Mouse (Mus musculus): ENCODE data around the gene Ado.

Ado gene

DNA sequence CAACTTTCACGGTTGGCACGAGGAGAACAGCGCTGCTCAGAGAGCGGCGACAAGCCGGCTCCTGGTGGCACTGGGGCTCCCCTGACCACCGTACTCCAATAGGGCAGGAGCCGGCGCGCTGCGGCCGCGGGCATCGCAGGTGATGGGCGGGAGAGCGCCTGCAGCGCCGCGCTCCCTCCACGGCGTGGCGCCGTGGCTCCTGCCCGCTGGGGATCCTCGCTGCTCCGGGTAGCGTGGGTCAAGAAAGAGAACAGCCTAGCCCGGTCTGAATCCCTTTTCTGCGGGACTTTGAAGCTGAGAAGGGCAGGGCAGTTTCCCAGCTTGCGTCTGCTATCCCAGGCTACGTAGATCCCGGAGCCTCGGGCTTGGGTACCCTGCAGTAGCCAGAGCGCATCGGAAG is 12.8 kb downstream of the Ado start:
- DNase-seq, result peak; percentile 72

DNA sequence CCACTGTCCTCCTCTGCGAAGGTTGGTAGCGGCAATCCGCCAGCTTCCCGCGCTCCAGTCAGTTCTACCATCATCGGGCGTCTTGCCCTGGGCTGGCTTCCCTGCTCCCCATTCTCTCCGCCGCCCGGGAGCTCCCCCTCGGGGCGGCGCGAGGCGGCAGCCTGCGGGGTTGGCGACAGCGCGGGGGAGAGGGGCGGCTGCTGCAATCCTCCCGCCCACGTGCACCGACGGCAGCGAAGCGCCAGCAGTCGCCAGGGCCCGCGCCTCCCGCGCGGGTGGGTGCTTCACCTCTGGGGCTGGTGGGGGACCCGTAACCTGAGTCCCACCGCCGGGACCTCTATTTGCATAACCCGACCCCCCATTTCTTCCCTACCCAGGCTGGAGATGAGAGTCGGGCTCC is 13.5 kb downstream of the Ado start, which contains the start of gene Egr2:
Gene Egr2 (plus strand): TSS at position 220 of the 400 bp plus-strand sequence.
- no peak for DNase-seq

DNA sequence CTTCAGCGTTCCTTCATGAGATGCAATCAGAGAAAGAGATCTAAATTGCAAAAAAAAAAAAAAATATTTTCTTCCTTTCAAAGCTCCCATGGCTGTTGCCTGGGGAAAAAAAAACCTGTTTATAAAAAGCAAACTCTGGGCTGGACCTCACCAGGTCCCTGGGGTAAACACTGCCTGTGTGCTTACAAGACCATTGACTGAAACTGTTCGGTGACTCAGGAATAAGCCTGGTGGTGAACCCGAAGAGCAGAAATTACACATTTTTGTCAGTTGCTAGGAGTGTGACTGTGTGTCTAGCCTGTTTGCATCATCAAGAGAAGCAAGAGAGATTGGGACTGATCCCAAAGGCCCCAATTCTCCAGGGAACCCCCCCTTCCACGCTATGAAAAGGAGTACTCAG is 19.0 kb downstream of the Ado start:
- no peak for DNase-seq

DNA sequence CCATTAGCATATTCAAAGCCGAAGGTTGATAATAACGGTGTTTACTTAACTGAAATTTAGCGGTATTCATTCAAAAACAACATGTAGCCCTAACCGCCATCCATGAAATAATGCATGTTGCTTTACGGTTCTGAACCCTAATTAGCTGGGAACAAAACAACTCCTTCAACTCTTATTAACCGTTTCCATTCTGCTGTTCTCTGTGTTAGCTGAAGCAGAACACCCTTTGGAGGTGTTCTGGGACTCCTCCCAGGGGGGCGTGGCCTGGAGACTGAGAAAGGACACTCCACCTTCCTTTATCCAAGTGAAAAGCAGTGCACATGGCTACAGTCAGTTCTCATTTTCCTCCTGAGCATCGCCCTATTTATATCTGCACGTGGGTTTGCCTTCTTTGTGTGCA is 22.3 kb downstream of the Ado start:
- DNase-seq, result no peak

DNA sequence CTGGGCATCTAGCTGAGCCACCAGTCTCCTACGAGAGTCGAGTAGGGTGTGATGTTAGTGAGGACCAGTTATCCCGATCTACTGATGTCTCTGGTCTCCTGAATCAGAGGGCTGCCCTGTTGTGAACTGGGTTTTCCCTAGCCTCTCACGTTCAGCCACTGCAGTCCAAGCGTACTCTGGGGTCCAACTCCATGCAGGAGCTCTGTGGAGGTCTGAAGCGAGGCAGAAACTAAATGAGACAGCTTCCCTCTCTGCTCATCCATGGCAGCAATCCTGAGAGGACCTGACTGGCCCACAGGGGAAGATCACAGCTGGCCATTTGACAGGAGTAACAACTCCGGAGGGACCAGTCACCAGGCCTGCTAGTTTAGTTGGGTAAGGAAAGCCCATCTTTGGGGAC is 24.1 kb downstream of the Ado start:
- DNase-seq, result no peak

DNA sequence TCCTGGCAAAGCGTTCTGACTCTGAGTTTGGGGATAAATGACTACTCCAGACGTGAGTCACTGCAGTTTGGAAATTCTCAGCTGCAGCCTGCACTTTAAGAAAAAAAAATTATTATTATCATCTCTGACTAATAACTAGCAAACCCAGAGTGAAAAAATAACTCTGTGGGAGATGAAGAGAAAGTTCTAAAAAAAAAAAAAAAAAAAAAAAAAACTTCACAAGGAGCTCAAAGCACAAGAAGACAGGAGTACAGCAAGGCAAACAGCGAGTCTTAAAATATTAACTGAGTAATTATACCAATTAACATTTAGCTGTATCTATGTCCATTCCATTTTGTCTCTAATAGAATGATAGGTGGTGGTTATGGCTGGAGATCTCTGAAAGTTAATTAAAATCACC is 24.6 kb downstream of the Ado start:
- DNase-seq, result no peak

DNA sequence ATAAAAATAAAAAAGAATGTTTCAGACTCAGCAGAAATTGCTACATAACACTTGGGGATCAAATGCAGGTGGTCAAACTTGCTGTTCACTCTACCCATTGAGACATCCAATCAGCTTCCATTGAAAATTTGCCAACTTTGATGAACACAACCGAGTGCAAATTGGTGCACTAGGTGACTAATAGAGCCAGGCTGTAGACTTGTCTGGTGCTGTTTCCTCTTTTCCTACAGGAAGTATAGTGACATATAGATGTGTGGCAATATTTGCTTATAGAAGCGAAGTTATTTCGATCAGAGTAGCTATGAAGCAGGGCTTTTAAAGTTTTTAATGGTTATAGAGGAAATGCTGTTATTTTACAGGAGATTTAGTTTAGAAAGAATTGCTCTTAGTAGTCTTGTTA is 30.0 kb downstream of the Ado start:
- DNase-seq, result no peak

DNA sequence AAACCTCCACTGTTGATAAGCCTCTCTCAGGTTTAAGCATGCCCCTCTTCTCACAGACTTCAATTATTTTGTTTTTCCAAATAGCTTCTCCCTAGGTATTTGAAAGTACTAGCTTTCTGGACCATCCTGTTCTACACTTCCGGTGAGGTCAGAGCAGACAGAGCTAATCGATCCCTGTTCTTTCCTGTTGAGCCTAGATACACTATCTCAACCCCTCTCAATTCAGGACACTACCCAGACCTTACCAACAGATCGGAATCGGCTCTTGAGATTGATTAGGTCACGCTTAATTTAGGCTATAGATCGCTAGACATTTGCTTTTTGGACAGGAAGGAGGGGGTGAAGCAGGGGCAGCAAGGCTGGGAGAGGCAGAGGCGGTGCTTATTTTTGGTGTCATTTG is 35.9 kb downstream of the Ado start:
- DNase-seq, result no peak

DNA sequence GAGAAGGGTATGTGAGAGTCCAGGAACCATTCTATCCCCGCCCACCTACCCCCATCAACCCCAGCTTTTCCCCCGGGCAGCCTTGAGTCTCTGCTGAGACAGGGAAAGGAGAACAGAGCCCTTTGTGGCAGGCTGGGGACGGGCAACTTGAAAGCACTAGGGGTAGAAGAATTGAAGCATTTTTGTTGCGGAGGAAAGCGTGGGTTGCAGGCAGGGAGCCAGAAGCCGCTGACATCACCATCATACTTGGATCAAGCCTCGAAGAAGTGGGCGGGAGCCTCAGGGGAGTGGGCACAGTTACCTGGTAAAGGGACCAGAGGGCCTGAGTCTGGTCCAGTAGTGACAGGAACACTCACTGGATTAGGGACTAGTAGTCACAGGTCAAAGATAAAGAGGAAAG is 36.5 kb downstream of the Ado start:
- no peak for DNase-seq

DNA sequence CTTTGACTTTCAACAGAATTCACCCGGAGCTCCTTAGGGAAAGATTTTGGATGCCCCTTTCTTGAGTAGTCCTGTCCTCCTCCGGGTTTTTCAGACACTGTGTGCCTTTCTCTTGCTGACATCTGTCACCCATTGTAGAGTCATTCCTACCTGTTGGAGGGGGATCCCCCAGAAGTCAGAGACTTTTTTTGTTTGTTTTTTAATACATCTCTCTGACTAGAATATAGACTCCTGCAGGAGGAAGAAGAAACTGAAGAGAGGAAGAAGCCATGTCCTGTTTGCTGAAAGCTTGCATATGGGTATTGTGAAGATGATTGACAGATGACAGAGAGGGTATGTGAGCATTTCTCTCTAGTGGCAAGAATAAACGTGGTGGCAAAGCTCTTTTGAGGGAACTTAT is 43.5 kb downstream of the Ado start:
- DNase-seq, result no peak

DNA sequence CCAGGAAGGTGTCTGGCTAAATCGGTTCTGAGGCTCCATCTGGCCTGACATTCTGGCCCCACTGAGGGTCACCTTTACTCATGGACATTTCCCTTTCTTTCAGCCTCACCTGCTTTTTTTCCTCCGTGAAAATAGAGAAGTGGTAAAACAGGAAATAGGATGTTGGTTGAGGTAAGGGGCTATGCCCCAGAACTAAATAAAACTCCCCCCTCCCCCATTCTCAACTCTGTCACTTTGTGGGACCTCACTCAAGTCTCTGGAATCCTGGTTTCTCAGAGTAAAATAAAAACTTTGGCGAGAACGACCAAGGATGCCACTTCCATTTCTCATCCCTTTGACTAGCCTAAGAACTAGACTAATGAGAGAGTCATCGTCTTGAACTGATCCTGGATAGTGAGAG is 44.7 kb downstream of the Ado start:
- DNase-seq, result no peak

DNA sequence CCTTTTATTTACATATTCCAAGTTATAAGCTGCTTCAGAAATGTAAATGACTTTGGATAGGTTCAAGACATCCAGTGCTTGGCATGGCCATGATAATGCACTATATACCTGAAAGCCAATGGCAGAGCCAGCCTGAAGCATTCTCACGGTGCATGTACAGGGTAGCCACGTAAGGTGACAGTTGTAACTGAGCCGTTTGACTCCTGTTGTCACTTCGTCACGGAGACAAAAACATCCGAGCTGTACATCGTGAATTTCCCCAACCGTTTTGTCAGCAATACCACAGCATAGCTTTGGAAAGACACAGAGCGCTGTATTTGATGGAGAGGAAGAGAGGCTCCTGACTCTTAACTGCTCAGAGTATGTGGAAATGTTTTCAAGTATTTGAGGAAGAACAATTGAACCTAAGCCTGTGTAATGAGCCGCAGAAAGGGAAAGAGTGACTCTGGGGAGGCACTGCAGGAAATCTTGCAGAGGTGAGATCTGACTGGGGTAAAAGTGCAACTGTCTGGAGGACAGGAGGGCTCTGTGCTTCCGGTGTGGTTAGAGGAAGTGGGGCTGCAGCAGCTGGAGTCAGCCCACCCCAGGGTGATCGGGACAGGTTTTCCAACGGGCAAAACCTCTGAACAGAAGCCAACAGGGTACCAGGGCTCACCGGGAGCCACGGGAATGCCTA is 45.3 kb downstream of the Ado start:
- no peak for DNase-seq

DNA sequence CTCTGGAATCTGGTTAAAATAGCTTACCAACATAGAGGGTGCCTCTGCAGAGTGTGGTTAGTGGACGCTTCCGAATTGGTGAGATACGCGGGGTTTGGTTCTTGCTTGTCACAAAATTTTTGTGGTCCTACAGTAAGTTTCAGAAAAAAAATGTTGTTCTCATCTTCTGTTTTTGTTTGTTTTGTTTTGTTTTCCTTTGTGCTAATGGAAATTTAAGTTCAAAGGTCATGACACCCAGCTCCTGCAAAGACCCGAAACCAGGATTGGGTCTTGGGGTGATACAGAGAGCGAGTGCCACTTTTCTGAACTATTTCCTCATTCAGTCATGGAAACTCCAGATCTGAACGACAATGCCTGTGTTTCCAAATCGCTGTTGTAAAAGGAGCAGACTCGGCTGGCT is 50.8 kb downstream of the Ado start:
- no peak for DNase-seq

DNA sequence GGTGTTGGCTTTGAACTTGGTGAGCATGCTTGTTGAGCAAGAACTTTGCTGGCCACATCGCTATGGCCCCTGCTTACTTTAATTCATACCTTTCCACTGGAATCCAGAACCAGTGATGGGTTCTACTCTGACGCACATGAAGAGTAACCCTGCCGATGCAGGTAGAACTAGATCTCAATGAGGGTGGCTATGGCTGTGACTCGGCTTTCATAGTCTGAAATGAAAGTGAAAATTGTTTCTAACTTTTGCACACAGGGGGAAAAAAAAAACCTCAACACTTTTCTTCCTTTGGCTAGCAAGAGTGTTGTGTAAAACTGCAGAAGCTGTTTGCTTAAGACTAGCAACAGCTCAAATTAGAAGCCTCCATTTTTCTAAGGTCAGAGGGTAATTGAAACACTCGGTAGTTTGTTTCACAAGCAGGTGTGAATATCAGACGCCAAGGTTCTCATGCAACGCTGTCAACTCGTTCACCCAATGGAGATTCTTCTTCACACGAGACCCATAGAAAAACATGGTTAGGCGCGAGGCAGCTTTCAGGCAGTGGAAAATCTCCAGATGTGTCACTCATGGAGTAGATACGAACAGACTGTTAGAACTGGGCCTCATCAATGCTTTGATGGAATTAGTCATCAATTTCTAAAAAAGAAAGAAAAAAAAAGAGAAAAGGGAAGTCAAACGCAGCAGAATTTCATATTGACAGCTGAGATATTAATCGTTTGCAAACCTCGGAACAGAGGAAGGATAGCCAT is 51.4 kb downstream of the Ado start:
- no peak for DNase-seq

Measured in kidney, adult 9 months (tissue).